Mouse (Mus musculus): ENCODE measurements at regions not wholly inside any gene's neighbourhood (a gene's known extent, or its start where the extent isn't known, plus 50 kb on each side); places are given as distances from the start of the nearest gene placed in this dataset.

DNA sequence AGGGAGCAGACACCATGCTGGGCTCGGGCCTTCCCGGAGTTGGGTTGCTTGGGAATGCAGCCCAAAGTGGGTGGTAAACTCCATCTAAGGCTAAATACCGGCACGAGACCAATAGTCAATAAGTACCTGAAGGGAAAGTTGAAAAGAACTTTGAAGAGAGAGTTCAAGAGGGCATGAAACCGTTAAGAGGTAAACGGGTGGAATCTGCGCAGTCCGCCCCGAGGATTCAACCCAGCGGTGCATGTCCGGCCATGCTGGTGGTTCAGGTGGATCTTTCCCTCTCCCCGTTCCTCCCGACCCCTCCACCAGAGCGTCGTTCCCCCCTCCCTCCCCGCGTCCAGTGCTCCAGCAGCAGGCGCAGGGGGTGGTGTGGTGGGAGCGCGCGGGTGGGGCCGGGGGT is 179.1 kb upstream of the Arhgef26 start:
- peak; percentile 79 for ATAC-seq (ENCODE audit: extremely low read depth, insufficient number of reproducible peaks, low FRiP score, poor library complexity, severe bottlenecking)

DNA sequence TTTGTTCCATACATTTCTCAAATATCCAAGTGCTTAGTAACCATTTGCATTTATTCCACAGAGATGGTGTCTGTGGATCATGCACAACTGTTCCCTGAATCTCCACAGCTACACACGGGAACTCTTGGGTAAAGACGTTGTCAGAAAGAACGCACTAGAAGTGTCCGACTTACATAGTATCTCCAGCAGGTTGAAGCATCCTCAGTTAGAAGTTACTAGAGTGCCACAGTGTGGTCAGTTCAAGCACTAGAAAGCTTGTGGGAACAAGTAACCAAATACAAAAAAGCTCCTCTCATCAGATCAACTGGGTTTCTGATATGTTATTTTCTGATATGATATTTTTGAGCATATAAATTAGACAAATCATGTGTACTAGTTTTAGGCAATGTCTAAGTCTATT is 167.5 kb upstream of the Arhgef26 start:
- no peak for ATAC-seq (ENCODE audit: extremely low read depth, insufficient number of reproducible peaks, low FRiP score, poor library complexity, severe bottlenecking)

DNA sequence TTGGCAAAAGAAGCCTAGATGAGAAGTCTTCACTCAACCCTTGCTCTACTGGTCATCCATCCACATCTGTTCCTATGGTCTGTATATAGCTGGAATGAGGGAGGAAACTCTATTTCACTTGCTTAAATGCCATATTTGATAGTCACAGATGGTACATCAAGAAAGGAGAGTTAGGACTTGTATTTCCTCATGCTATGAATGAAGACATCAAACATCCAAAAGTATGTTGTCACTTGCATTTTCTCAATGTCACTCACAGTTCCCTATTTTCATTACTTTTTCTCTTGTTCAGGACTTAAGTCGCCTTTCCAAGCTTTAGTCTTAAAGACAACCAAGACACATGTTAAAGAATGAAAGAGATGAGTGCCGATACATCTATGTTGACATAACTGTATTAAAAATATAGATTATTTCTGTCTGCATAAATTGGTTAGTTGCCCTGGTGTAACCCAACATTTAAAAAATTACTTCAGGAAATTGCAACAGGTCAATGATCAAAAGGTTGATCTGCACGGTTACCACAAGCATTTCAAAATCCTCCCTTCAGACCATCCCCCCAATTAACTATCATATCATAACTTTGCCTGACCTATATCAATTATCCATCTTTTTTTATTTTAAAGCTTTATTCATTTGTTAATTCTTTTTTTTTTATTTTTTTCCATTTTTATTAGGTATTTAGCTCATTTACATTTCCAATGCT is 150.2 kb upstream of the Arhgef26 start:
- ATAC-seq (ENCODE audit: extremely low read depth, insufficient number of reproducible peaks, low FRiP score, poor library complexity, severe bottlenecking) = no peak

DNA sequence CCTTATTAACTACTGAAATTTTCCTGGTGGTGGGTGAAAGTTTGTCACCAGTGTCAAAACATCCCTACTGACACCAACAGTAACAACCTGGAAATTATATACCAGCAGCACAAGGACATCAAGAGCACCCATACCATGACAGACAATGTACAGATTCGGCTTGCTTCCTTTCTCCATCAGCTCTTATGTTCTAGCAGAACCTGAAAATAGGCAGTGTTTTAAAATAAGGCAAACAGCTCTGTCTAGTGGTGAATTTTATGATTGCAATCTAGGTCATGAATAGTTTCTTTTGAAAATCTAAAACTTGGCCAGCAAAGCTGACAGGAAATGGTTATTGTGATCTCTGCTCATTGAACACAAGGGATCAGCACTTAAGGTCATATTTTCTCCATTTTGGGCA is 145.7 kb upstream of the Arhgef26 start:
- no peak for ATAC-seq (ENCODE audit: extremely low read depth, insufficient number of reproducible peaks, low FRiP score, poor library complexity, severe bottlenecking)

DNA sequence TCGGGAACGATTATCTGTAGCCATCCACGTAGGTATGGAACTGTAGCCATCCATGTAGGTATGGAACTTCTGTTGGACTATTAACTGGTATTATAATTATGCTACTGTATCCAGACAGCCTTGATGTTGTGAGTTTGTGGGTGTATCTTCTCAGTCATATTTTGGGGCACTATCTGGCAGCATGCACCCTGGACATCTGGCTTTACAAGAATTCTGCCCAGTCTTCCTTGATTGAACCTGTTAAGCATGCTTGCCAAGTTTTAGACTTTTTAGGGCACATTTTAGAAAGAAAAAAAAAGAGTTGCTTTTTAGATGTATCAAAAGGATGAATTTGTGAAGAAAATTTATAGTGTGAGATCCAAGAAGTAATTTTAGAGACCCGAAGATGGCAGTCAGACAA is 143.7 kb upstream of the Arhgef26 start:
- ATAC-seq (ENCODE audit: extremely low read depth, insufficient number of reproducible peaks, low FRiP score, poor library complexity, severe bottlenecking) = no peak

DNA sequence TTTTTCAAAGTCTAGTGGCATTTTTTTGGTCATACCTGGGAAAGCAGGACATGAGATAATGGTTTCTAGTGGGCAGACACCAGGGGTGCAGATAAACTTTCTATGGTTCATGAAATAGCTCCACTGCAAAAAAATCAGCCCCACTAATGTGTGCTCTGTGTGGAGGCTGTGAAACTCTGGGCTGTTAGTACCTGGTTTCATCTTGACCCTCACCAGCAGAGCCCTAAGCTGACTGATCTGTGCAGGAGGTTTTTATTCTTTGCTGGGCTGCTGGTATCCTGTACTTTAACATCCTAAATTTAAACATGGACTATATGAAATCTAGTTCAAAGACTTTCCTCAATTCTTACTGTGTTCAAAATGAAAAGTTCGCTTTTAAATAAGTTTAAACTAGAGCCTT is 141.5 kb upstream of the Arhgef26 start:
- ATAC-seq (ENCODE audit: extremely low read depth, insufficient number of reproducible peaks, low FRiP score, poor library complexity, severe bottlenecking) = no peak

DNA sequence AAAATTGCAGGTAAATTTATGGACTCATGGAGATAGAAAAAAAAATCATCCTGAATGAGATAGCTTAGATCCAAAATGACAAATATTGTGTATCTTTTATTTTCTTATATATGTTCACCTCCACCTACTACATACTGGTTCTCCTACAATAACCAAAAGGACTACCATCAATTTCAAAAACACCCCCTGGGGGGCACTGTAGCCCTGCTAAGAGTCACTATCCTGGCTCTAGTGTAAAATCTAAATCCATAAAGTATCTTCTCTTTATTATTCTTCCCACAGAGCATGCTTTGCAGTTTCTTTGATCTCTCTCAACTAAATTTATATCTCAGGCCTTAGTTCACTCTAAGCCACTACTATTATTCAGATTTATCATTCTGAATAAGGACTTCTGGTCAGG is 122.3 kb upstream of the Arhgef26 start:
- ATAC-seq (ENCODE audit: extremely low read depth, insufficient number of reproducible peaks, low FRiP score, poor library complexity, severe bottlenecking) = no peak

DNA sequence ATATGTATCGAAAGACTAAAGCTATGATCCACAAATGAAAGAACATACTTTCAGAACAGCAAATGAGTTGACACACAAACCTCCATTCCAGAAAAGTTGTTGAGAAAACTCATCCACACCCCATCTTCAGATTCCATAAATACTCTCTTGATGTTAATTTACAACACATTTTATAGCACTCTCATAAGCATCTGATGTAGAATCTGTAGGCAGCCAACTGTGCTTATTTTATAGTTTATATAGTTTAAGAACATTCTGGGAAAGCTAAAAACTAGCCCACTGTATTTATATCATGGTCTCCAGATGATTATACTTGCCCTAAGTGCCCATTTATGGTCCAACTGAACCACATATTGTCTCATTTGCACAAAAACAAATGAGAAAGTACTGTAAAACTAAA is 120.8 kb upstream of the Arhgef26 start:
- no peak for ATAC-seq (ENCODE audit: extremely low read depth, insufficient number of reproducible peaks, low FRiP score, poor library complexity, severe bottlenecking)

DNA sequence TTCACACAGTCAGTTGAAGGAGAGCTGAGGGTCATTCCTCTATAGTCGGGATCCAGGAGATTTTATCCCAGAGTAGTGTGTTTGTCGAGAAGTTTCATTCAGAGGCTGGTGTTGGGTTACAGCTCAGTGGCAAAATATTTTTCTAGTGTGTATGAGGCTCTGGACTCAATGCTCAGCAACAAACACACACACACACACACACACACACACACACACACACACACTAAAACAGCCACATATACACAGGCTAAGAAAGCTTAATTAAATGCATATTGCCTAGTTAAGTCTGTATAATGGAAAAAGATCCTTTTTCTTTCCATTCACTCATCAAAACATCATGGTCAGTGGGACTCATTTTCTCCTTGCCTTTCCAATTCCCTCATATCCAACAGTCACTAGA is 110.4 kb upstream of the Arhgef26 start:
- no peak for ATAC-seq (ENCODE audit: extremely low read depth, insufficient number of reproducible peaks, low FRiP score, poor library complexity, severe bottlenecking)

DNA sequence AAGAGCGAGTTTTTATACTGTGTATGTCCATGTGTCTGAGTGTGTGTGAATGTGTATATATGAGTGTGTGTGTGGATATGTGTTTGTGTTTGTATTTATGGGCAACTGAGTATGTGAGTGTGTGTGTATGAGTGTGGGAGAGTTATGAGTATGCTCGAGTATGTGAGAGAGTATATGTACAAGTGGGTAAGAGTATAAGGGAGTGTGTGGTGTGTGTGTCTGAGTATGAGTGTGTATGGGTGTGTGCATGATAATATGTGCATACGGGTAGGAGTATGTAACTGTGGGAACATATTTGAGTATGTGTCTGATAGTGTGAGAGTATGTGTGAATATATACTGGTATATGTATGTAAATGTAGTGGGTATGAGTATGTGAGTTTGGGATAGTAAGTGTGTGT is 110.0 kb upstream of the Arhgef26 start:
- no peak for ATAC-seq (ENCODE audit: extremely low read depth, insufficient number of reproducible peaks, low FRiP score, poor library complexity, severe bottlenecking)

DNA sequence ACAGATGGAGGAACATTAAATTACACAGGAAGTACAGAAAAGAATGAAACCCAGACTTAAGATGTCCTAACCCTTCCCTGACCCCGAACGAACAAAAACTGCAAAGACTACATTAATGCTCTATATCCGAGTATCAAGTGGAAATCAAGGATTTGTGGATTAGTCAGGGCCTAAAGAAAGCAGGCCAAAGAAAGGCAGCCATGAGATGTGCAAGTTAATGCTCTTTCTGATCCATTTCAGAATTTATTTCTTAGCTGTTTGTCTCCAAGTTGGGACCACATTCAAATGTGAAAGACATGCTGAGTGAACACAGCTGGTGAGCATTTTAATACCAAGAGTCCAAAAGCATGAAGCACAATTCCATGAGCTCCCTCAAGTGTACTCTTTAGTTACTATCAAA is 97.1 kb upstream of the Arhgef26 start:
- ATAC-seq (ENCODE audit: extremely low read depth, insufficient number of reproducible peaks, low FRiP score, poor library complexity, severe bottlenecking) = no peak

DNA sequence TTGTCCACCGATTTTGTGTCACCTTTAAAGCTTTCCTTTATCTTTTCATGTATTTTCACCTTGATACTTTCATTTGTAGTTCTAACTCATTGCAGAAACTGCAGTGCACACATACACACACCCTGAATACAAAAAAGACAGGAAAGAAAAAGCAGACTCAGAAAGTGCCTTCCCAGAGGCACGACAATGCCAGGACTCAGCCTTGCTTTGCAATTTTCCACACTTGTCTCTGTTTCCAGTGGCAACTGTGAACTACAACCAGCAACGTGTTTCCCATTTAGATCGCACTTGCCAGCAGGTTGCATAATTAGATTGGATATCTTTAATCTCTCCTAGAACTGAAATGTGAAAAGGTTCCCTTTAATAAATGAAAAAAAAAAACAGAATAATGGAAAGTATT is 66.4 kb upstream of the Arhgef26 start:
- ATAC-seq (ENCODE audit: extremely low read depth, insufficient number of reproducible peaks, low FRiP score, poor library complexity, severe bottlenecking) = no peak

DNA sequence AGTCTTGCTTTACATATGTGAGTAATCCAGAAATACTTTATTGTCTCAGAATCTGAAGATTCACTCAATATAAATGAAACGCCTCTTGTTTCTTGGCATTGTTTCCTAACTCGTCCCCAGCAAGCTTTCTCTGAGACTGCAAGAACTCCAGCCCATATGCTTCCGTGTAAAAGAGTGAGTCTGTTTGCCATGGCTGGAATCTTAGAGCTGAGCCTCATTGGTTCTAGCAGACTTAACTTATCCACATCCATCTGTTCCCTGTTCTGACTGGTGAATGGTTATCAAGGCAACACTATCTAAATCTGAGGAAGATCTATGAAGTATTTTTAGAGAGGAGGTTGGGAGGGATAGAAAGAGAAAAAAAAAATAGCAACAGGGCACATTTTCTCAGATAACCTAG is 59.9 kb upstream of the Arhgef26 start:
- no peak for ATAC-seq (ENCODE audit: extremely low read depth, insufficient number of reproducible peaks, low FRiP score, poor library complexity, severe bottlenecking)

DNA sequence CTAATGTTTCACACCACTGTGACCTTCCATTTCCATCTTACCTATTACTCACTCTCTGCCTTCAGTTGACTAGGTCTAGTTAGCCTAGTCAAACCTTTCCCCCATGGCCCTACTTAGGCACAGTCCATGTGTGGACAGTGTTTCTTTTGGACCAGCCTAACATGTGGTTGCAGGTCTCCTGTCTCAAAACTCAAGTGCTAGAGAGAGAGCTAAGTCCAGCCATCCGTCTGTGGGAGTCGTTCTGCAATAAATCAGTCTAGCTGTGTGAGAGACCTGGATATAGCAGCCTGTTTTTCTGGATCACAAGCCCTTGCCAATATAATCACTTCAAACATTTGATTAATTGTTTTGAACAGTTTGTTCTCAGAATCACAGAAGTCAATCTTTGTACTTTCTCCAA is 57.2 kb upstream of the Arhgef26 start:
- ATAC-seq (ENCODE audit: extremely low read depth, insufficient number of reproducible peaks, low FRiP score, poor library complexity, severe bottlenecking) = no peak

All from neutrophil, adult 5-6 weeks (primary cell).